ENCODE assay signal across 19 mouse cellular contexts in the genomic region with DNA sequence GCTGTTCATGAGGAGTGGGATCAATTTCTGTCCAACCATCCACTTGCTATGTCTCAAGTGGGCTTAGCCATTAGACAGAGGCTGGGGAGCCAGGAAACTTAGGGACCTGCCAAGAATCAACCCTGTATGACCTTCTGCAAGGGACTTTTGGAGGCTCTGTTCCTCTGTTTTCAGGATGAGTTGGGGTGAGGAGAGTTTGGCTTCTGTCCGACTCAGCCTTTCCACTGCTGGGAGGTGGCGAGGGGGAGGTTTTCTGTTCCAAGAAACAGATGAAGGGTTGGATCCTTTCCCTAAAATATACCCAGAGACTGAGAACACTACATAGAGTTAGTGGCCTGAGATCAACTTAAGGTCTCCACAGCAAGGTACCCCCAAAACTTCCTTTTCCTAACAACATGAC.
DNase-seq lines count a peak whose midpoint lies in the region.
"Had no signal": no experiment of that assay in that cellular context is flagged by ENCODE, and none has a peak within 500 bp of the region (broad histone marks: within the 10 kb centered on the region; RNA-seq: fewer than 3 reads in every experiment).

No protein-coding gene starts in this region.

- peak; percentile 3 for DNase-seq in layer of hippocampus, adult 9-11 months
- DNase-seq in layer of hippocampus, adult 18-20 months (ENCODE audit: low spot score in 2 of 2): no peak
- DNase-seq in right cerebral cortex, adult 18-20 months: peak; percentile 55
- no peak for DNase-seq in right cerebral cortex, postnatal 4 days
- peak; percentile 8 to 77 for DNase-seq in left cerebral cortex, postnatal 25 days (ENCODE audit: low spot score in 2 of 2)
- peak; percentile 49 for DNase-seq in telencephalon, adult 2 months (ENCODE audit: low read depth, low spot score)
- no peak for DNase-seq in embryo, embryonic 10.5 days (ENCODE audit: low spot score)
- DNase-seq: adrenal gland, adult 2 months; adrenal gland, postnatal 36 days; B cell, adult 2 months; cerebellum, adult 2 months; forebrain, postnatal 0 days; heart, postnatal 10 days; kidney, adult 18-20 months; kidney, postnatal 36 days; layer of hippocampus, postnatal 36 days; lung, embryonic 14.5 days; thymus, adult 2 months; thymus, postnatal 36 days had no signal

- intact Hi-C loops in left cerebral cortex, postnatal 25 days (cut with DNase I): loop anchor here (2.0 kb wide), 3 partner anchors 48 to 96 kb away; no protein-coding TSS in a partner anchor

Comparison
In these comparisons a context has a peak if more than half of its experiments do, and no peak if none do; other contexts are left out.
1. DNase-seq: peak in layer of hippocampus, adult 9-11 months (single experiment), right cerebral cortex, adult 18-20 months (single experiment), left cerebral cortex, postnatal 25 days (2 of 2) and telencephalon, adult 2 months (single experiment); none in layer of hippocampus, adult 18-20 months (0 of 2), right cerebral cortex, postnatal 4 days (single experiment) and embryo, embryonic 10.5 days (single experiment).